Mouse (Mus musculus) 3134 (cell line): ENCODE measurements at regions not wholly inside any gene's neighbourhood (a gene's known extent, or its start where the extent isn't known, plus 50 kb on each side); places are given as distances from the start of the nearest gene placed in this dataset.
A peak's percentile ranks its signal among the peaks of the same experiment; 100 is the strongest.
"Not testable (repeated sequence)": the region's sequence is repeated elsewhere in the genome, so short reads cannot be mapped to it uniquely, and the experiment has no call there.

Experiments used
- DNase-seq: peaks from one replicate; pipeline ENCODE4 v3.0.0-alpha.2; 2011; ENCODE audit warnings: low spot score; ENCODE audit not compliant: insufficient read length; ENCODE audit errors: extremely low read depth

GRCm38 (mm10) chr15:8832970-8833369 lies 122.4 kb upstream of the Slc1a3 start:
- DNase-seq: no peak

GRCm38 (mm10) chr15:8831720-8832620 lies 121.4 kb upstream of the Slc1a3 start:
- DNase-seq: no peak

- no peak for DNase-seq
These were observed 114.3 kb upstream of the Slc1a3 start for GRCm38 (mm10) chr15:8824861-8825260.

GRCm38 (mm10) chr15:8822795-8823194 lies 112.2 kb upstream of the Slc1a3 start:
- not testable (repeated sequence) for DNase-seq

GRCm38 (mm10) chr15:8817542-8817941 lies 107.0 kb upstream of the Slc1a3 start:
- DNase-seq: no peak

GRCm38 (mm10) chr15:8816501-8817368 lies 106.2 kb upstream of the Slc1a3 start:
- no peak for DNase-seq

- DNase-seq: no peak
These were observed 105.4 kb upstream of the Slc1a3 start for GRCm38 (mm10) chr15:8815958-8816357.

- no peak for DNase-seq
These were observed 104.7 kb upstream of the Slc1a3 start for GRCm38 (mm10) chr15:8815277-8815676.

GRCm38 (mm10) chr15:8806354-8806753 lies 95.8 kb upstream of the Slc1a3 start:
- DNase-seq: peak; percentile 20

- DNase-seq: not testable (repeated sequence)
These were observed 95.0 kb upstream of the Slc1a3 start for GRCm38 (mm10) chr15:8805565-8805964.

- no peak for DNase-seq
These were observed 91.5 kb upstream of the Slc1a3 start for GRCm38 (mm10) chr15:8802058-8802457.

- DNase-seq: no peak
These were observed 86.5 kb upstream of the Slc1a3 start for GRCm38 (mm10) chr15:8797015-8797414.

- DNase-seq: no peak
These were observed 81.5 kb upstream of the Slc1a3 start for GRCm38 (mm10) chr15:8792106-8792505.

GRCm38 (mm10) chr15:8789924-8790323 lies 79.4 kb upstream of the Slc1a3 start:
- no peak for DNase-seq

- DNase-seq: no peak
These were observed 78.4 kb upstream of the Slc1a3 start for GRCm38 (mm10) chr15:8789000-8789399.

GRCm38 (mm10) chr15:8785537-8785936 lies 75.0 kb upstream of the Slc1a3 start:
- DNase-seq: no peak

GRCm38 (mm10) chr15:8783567-8783966 lies 73.0 kb upstream of the Slc1a3 start:
- no peak for DNase-seq

GRCm38 (mm10) chr15:8783036-8783435 lies 72.5 kb upstream of the Slc1a3 start:
- no peak for DNase-seq

GRCm38 (mm10) chr15:8782131-8782507 lies 71.6 kb upstream of the Slc1a3 start:
- DNase-seq: no peak

- no peak for DNase-seq
These were observed 70.9 kb upstream of the Slc1a3 start for GRCm38 (mm10) chr15:8781159-8782130.
